Mouse (Mus musculus) left cerebral cortex, postnatal 25 days (tissue): ENCODE data around the gene Psrc1. TPM values are rescaled to one million over a fixed set of nuclear protein-coding genes. Genes with fewer than 3 reads are reported as not detected.

Source experiments
- DNase-seq, 2 experiments: peaks; one replicate each; pipeline ENCODE4 v3.0.0; 2022; ENCODE audit warnings: low spot score in 2 of 2, mixed read lengths in 1 of 2
- intact Hi-C: fragments of 180-260 bp; cut with DNase I; formaldehyde crosslinking; loops from one replicate; pipeline ENCODE4 v1.15.1; 2025
- total RNA-seq, 2 experiments: library from RNA; stranded (reverse); gene quantifications; 2 replicates each; pipeline ENCODE4 v1.2.3; 2021

Gene Psrc1
- total RNA-seq, 2 experiments from 2014 or later: 12.9 to 18.6 TPM

DNA sequence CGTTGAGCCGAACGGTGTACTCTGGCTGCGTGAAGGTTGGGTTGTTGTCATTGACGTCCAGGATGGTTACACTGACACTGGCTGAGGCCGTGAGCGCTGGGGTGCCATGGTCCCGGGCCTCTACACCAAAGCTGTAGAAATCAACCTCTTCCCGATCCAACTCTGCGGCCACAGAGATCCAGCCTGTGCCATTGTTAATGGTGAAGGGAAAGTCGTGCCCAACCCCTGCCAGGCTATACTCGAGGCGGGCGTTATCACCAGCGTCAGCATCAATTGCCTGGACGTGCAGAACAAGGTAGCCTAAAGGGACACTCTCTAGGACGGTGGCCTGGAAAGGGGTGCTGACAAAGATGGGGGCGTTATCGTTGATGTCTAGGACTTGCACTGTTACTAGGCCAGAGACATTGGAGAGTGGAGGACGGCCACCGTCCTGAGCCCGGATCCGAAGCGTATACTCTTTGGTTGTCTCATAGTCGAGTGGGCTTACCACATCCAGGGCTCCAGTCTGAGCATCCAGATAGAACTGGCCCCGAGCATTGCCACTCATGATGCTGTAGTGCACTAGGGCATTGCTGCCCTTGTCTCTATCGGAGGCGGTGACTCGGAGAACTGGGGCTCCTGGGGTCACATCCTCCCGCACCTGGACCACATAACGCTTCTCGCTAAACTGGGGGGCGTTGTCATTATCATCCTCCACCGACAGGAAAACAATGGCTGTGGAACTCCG is 30.2 kb downstream of the Psrc1 start:
- no peak for DNase-seq
- intact Hi-C loops: no loop called here

DNA sequence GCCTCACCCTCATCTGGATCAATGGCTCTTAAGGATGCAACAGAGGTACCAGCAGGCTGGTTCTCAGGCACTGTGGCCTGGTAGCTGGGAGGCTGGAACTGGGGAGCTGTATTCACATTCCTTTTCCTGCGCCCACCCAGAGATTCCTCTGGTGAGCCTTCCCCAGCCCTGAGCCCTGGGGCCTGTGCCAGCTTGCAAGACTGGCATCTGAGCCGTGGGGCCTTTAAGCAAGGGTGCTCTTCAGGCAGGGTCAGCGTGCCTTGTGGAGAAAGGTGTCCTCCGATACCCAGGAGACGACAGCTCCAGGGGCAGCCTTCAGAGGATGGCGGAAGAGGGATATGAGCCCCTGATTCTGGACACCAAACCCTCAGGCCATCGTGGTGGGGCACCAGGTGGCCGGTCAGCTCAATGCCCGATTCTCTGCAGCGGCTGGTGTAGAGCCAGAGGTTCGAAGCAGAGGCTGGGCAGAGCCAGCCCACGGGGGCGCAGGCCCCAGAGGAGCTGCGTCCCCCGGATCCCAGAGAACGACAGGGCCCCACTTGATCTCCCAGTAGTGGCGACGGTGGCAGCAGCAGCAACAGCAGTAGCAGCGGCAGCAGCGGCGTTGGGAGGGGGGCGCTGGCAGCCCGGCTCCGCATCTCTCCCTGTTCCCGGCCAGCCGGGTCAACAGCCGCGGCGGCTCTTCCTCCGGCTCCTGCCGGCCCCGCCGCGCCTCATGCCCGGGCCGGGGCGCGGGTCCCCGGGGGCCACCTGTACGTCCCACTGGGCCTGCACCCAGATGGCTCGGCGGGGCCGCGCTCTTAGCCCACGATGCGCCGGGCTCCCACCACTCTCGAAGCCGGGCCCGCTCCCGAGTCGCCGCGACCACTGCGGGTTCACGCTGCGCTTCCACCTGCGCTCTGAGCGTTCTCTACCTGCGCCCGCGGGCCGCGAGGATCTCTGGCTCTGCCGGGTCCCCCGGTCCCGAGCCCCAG is 31.5 kb downstream of the Psrc1 start, which contains the start of gene Celsr2:
Celsr2 (minus strand) TSS at position 696 of the 974 bp plus-strand sequence.
- intact Hi-C loops: no loop called here
- DNase-seq: peak; percentile 50 to 55

DNA sequence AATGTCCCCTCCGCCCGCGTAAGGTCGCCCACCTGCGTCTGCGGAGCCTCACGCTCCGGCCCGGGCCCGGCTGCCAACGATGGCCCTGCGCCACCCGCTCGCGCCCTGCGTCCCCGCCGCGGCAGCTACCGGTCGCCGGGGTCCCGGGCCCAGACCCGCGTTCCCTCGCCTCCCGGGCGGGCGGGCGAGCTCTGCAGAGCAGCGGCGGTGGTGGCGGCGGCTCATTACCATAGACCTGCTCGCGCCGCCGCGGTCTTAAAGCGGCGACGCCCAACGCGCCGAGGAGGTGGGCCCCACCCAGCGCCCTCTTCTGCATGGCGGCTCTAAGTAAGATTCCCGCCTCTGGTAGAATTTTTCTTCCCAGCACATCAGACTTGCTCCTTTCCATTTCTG is 32.2 kb downstream of the Psrc1 start:
- peak; percentile 88 for DNase-seq
- intact Hi-C loops: no loop called here

DNA sequence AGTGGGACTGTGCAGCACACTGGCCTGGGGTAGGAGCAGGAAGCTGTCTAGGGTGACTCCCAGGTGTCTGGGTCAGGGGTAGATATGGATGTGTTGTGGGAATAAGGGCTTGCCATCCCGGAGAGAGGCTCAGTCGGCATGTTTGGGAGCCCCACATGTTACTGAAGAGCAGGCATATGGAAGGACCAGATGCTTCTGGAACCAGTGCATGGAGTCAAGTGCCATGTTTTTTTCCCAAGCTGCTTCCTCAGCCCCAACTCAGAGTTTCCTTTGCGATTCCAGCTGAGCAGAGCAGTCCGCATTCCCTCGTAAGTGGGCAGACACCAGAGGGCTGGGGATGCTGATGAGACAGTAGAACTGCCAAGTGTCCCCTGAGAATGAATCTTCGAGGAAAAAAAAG is 39.4 kb downstream of the Psrc1 start:
- intact Hi-C loops: no loop called here

DNA sequence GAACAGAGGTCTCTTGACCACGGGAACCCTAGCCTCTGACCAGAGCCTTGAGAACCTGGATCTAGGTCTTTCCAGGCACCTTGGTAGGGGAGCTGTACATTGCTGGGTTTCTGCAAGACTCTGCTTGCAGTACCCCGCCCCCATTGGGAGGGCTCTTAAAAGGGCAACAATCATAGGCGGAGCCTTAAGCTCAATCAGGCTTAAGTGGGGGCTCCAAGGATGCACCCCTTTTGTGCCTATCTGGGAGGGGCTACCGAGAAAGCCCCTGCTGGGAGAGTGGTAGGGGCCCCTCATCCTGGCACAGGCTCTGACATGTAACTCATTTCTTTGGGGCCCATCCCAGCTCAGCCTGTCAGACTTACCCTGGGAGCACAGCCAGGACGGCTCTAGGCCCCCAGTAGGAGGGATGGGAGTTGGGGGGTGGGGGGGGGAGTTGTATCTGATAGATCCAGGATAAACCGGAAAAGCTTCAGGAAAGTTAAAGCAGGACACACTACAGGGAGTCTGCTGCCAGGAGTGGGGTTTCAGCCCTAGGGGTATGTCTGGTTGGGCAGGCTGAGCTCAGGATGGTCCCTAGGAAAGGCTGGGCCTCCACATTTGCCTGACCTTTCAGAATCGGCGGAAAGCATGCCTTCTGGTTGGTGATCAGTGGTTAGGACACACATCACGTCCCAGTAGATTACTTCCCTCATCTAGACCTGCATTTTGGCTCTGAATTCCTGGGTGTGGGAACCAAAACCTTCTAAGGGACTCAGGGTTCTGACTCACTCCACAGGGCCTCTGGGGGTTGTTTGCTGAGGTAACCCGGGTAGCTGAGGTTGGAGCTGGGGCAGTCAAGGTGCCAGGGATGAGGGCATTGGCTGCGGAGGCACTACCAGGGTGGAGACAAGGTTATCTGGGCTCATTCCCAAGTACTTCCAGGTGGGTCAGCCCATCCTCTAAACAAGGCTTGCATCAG is 40.5 kb downstream of the Psrc1 start:
- intact Hi-C loops: no loop called here
- DNase-seq: peak; percentile 71 to 74

More for the DNA sequence above, 39.4 kb downstream of the Psrc1 start:
- DNase-seq: peak in 1 of 2 experiments; percentile 64

DNA sequence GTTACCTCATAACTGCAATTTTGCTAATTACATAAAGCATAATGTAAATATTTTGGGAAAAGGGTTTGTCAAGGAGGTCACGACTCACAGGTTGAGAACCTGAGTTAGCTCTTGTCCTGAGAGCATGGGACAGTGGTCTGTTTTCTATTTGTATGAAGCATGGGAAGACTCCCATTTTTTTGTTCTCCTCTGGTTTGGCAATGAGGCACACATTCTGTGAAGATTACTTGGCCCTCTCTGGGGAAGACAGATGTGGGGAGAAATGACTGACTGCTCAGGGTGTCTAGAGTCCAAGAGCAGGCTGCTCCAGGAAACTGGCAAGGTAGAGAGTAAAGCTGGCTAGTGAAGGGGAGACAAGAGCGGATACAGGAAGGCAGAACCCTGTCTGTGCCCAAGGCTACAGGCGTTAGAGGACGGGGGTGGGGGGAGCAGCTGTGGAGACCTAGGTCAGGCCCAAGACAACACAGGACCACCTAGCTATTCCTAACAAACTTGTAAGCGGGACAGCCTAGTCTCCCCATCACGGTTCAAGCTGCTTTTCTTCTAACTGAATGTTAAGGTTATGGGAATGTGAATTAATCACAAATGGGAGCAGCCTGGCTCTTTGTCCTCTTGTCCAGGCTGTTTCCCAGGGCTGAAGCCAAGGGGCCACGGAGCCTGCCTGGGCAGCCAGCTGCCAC is 41.4 kb downstream of the Psrc1 start:
- intact Hi-C loops: no loop called here
- no peak for DNase-seq

DNA sequence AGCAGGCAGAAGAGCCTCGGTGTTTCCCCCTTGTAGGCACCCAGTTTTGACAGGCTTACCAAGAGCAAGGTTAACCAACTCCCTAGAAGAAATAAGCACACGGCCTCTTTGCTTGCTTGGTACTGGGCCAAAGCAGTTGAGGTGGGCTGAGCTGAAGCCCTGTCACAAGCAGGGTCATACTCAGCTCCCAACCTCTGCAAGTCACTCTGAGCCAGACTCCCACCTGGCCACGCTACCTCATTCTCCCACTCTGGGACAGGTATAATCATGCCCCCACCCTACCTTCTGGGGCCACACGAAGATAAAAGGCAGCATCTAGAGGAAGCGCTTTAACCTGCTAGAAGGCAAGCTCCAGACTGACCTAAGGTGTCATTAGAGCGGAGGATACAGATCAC is 42.0 kb downstream of the Psrc1 start:
- DNase-seq: no peak
- intact Hi-C loops: no loop called here

DNA sequence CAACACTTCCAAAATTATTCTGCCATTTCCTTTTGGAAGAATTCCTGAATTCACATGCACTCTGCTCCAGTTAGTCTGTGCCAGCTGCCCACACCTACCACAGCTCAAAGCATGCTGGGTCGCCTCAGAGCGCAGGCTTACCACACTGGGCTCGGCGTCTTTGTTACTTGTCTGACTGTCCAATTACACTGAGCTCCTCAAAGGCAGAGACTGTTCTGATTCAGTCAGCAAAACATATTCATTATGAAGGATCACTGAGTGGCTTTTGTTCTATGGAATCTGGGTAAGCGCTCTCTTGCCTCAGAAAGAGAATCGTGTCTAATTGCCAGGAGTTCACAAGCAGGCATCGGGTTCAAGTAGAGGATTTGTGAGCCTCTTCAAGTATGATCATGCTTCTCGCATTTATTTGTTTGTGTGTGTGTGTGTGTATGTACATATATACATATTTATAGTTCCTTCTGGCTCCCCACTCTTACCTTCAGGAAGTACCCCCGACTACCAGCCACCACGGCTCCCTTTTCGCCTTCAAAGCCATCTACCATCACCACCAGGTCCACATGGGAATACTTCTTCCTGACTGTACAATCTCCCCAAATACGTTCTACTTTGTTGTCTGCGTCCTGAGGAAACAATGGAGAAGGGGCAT is 49.0 kb downstream of the Psrc1 start:
- DNase-seq: peak in 1 of 2 experiments; percentile 68
- intact Hi-C loops: no loop called here

DNA sequence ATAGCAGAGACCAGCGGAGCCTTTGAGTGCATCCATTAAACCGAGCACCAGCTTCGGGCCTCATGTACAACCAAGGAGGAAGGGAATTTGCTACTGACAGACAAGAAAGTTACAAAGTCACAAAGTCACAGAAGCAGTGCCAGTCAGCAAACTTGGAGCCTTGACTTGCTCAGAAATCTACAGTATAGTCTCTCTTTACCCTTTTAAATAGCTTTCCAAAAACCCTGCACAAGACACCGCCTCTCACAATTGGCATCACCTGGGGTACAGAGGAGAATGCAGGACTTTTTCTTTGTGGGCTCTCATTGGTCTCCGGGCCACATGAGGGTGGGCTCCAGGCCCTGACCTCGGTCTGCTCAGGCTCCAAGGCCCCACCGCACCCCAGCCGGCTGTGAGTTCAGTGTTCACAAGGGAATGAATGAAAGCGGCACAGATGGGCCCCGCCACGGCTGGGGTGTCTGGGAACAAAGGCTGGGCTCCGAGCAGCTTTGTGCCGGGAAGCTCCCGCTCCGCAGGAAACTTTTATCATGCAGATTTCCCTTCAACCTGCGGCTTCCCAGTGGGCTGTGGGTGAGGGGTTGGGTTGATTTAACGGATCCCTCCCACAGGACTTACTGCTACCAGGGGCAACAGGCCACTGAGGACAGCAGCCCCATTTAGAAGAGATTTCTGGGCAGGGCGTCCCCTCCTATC is 49.7 kb downstream of the Psrc1 start:
- intact Hi-C loops: no loop called here
- no peak for DNase-seq

DNA sequence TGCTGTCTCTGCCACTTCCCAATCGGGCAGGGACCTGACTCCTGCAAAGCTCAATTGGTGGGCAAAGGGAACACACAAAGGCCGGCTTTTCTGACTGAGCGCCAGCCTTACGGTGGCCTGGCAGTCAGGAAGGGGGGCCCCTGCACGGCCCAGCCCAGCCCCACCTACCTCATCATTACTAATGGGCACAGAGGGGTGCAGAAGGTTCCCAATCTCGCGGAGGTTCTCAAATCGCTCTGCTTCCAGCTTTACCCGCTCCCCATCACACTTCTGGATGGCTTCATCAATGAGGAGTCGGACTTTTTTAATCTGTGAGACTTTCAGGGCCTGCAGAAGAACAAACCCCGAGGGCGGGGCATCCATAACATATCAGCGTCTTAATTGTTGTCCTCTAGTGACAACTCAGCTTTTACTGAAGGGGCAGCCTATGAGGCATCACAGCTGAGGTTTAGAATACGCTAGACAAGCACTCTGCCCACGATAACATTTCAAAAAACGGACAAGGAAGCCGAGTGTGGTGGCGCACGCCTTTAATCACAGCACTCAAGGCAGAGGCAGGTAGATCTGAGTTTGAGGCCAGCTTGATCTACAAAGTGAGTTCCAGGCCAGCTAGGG is 50.3 kb downstream of the Psrc1 start:
- intact Hi-C loops: no loop called here
- no peak for DNase-seq

DNA sequence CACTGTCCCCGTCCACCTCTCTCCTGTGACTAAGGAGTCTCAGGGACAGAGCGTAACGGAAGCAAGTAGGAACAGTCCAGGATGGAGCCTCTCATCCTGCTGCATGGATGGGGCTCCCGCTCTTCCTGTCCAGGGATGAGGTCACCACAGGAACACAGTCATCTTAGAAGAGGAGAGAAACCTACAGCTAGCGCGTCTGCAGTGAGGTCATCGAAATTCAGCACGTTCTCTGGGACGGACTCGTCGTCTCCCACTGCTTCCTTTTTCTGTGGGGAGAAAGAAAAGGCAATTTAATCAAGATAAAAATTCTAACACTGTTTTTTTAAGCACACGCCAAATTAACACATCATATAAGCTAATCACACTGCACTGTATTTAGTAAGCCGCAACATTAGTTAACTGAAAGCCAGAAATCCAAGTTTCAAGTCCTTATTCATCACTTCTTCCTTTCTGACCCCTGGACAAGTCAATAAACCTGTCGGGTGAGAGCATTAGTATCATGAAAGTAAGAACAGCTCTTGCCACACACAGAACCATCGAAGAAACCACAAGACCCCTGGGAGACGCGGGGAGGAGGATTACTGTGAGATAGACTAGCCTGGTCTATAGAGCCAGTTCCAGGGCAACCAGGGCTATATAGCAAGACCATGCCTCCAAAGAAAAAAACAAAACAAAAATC is 52.2 kb downstream of the Psrc1 start:
- no peak for DNase-seq
- intact Hi-C loops: loop anchor here (5.0 kb wide), 1 partner anchor 34 kb away; no protein-coding TSS in a partner anchor

DNA sequence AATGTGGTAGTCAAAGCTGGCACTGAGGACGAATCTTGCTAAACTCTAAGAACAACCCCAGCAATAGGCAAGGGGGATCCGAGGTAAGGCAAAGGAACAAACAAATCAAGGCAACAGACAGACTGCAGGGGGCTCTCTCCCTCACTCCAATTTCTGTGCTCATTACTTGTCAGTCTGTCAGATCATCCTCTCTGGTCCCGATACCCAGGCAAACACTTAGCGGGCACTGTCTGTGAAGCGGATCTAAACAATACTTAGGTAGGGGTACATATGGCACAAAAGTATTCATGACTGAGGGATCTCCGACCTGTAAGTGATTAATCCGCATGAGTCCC is 52.7 kb downstream of the Psrc1 start:
- intact Hi-C loops: loop anchor here (5.0 kb wide), 1 partner anchor 34 kb away; no protein-coding TSS in a partner anchor
- DNase-seq: no peak

Other genes with a start within 250 kb of the Psrc1 start
- 10 to 100 TPM; 25.6 to 27.7 TPM for gene Gnai3, start 237.7 kb upstream of the Psrc1 start, total RNA-seq
- 10 to 100 TPM; 18.1 to 19.4 TPM for gene Gpr61, start 229.0 kb upstream of the Psrc1 start, total RNA-seq
- 10 to 100 TPM; 68.7 to 72.9 TPM for gene Amigo1, start 197.5 kb upstream of the Psrc1 start, total RNA-seq
- gene Cyb561d1, start 182.6 kb upstream of the Psrc1 start, total RNA-seq: 10 to 100 TPM; 17.4 to 17.9 TPM
- 10 to 100 TPM; 24.0 to 24.2 TPM for gene Atxn7l2, start 172.9 kb upstream of the Psrc1 start, total RNA-seq
- 1 to 10 TPM; 1.3 to 1.9 TPM for gene Sypl2, start 157.2 kb upstream of the Psrc1 start, total RNA-seq
- 10 to 100 TPM; 73.8 to 88.5 TPM for gene Psma5, start 126.9 kb upstream of the Psrc1 start, total RNA-seq
- 100 to 1,000 TPM; 293 to 302 TPM for gene Sort1, start 99.8 kb upstream of the Psrc1 start, total RNA-seq
- gene Mybphl, start 18.9 kb upstream of the Psrc1 start, total RNA-seq: under 1 TPM; 0.25 to 0.85 TPM
- gene Celsr2, start 31.7 kb downstream of the Psrc1 start, total RNA-seq: 100 to 1,000 TPM; 160 to 168 TPM
- 100 to 1,000 TPM; 207 to 212 TPM for gene Sars, start 61.4 kb downstream of the Psrc1 start, total RNA-seq
- gene 1700013F07Rik, start 150.3 kb downstream of the Psrc1 start, total RNA-seq: 1 to 10 TPM in 1 of 2 experiments, under 1 TPM in 1; 0.92 to 1.6 TPM
- gene 5330417C22Rik, start 152.7 kb downstream of the Psrc1 start, total RNA-seq: 10 to 100 TPM; 28.2 to 36.0 TPM
- 10 to 100 TPM; 42.5 to 44.7 TPM for gene Tmem167b, start 178.6 kb downstream of the Psrc1 start, total RNA-seq
- gene Taf13, start 187.9 kb downstream of the Psrc1 start, total RNA-seq: 10 to 100 TPM; 34.9 to 35.4 TPM
- gene Wdr47, start 207.4 kb downstream of the Psrc1 start, total RNA-seq: 100 to 1,000 TPM; 127 to 137 TPM